Mouse (Mus musculus) kidney, postnatal 14 days (tissue): ENCODE results near the gene Gin1.
A peak's percentile ranks its signal among the peaks of the same experiment; 100 is the strongest.

Experiments used
- DNase-seq: peaks from one replicate; pipeline ENCODE4 v3.0.0; 2022; ENCODE audit warnings: mixed read lengths

Gin1 gene

GRCm38 (mm10) chr1:97788490-97788889 is 18.5 kb downstream of the Gin1 start:
- no peak for DNase-seq

- DNase-seq: no peak
Observed at GRCm38 (mm10) chr1:97794110-97794509, 24.1 kb downstream of the Gin1 start.

GRCm38 (mm10) chr1:97795936-97796335 is 26.0 kb downstream of the Gin1 start:
- DNase-seq: no peak

GRCm38 (mm10) chr1:97802207-97802902 is 32.4 kb downstream of the Gin1 start:
- no peak for DNase-seq

- DNase-seq: no peak
Observed at GRCm38 (mm10) chr1:97804520-97804919, 34.5 kb downstream of the Gin1 start.

- peak; percentile 12 for DNase-seq
Observed at GRCm38 (mm10) chr1:97809255-97809912, 39.4 kb downstream of the Gin1 start.

- DNase-seq: no peak
Observed at GRCm38 (mm10) chr1:97821282-97821681, 51.3 kb downstream of the Gin1 start.

- no peak for DNase-seq
Observed at GRCm38 (mm10) chr1:97822203-97822602, 52.2 kb downstream of the Gin1 start.

GRCm38 (mm10) chr1:97822904-97823303 is 52.9 kb downstream of the Gin1 start:
- no peak for DNase-seq

- DNase-seq: no peak
Observed at GRCm38 (mm10) chr1:97827566-97827965, 57.6 kb downstream of the Gin1 start.

- DNase-seq: no peak
Observed at GRCm38 (mm10) chr1:97828087-97828486, 58.1 kb downstream of the Gin1 start.

- peak; percentile 67 for DNase-seq
Observed at GRCm38 (mm10) chr1:97833466-97834353, 63.7 kb downstream of the Gin1 start.

GRCm38 (mm10) chr1:97834354-97834822 is 64.4 kb downstream of the Gin1 start:
- DNase-seq: no peak
